Mouse (Mus musculus) CH12.LX (cell line): Measurements from ENCODE around the gene Vps18. TPM values are rescaled to one million over a fixed set of nuclear protein-coding genes. Genes with fewer than 3 reads are reported as not detected.

Experiments used
- DNase-seq: peaks from one replicate; pipeline ENCODE4 v3.0.0-alpha.2; 2013; ENCODE audit errors: extremely low read depth
- H3K27ac ChIP-seq: 2 replicates; pipeline ENCODE4 v1.5.1; 2012; ENCODE audit warnings: low read depth, mild to moderate bottlenecking, control low read depth, moderate library complexity; ENCODE audit not compliant: insufficient read depth
- H3K27me3 ChIP-seq: replicated peaks from 2 replicates; pipeline ENCODE3; 2012; ENCODE audit warnings: inconsistent platforms
- H3K36me3 ChIP-seq, 2 experiments: replicated peaks in 1 of 2; 2 replicates each; pipeline versions ENCODE3 to v1.6.1; 2012; ENCODE audit warnings: inconsistent platforms in 1 of 2, low read length in 1 of 2, mild to moderate bottlenecking in 1 of 2, mixed read lengths in 1 of 2, moderate library complexity in 1 of 2; ENCODE audit not compliant: control insufficient read depth in 1 of 2, insufficient read depth in 1 of 2
- H3K4me1 ChIP-seq, 2 experiments: 2 replicates each; pipeline ENCODE4 v1.6.1; 2012; ENCODE audit warnings: inconsistent platforms in 1 of 2, moderate library complexity in 1 of 2; ENCODE audit not compliant: insufficient read depth in 2 of 2, control insufficient read depth in 1 of 2
- H3K4me2 ChIP-seq: 2 replicates; pipeline ENCODE4 v1.6.1; 2012; ENCODE audit warnings: low read depth, mild to moderate bottlenecking, control low read depth; ENCODE audit not compliant: poor library complexity, insufficient read depth, severe bottlenecking
- H3K4me3 ChIP-seq, 3 experiments: fragments of 150-350 bp in 1 of 3; sonication (generic) in 1 of 3; replicated peaks in 1 of 3; 2 replicates each; pipeline versions ENCODE3 to v1.5.1; 2011 to 2012; ENCODE audit warnings: low read depth in 2 of 3, low read length in 2 of 3, mild to moderate bottlenecking in 2 of 3, moderate library complexity in 2 of 3, control low read depth in 1 of 3, improper control_type of control experiment in 1 of 3, inconsistent platforms in 1 of 3, mixed read lengths in 1 of 3; ENCODE audit not compliant: poor library complexity in 1 of 3
- H3K79me2 ChIP-seq: replicated peaks from 2 replicates; pipeline ENCODE4 v1.6.1; 2012; ENCODE audit warnings: mild to moderate bottlenecking, moderate library complexity; ENCODE audit not compliant: control insufficient read depth, poor library complexity, insufficient read depth, severe bottlenecking; ENCODE audit errors: extremely low read depth
- H3K9ac ChIP-seq: 2 replicates; pipeline ENCODE4 v1.6.1; 2012; ENCODE audit warnings: low read depth, mild to moderate bottlenecking, control low read depth, moderate library complexity; ENCODE audit not compliant: insufficient read depth
- H3K9me3 ChIP-seq: replicated peaks from 2 replicates; pipeline ENCODE3; 2012; ENCODE audit warnings: low read length, inconsistent platforms, mixed read lengths
- BHLHE40 ChIP-seq: IDR thresholded peaks from 2 replicates; pipeline ENCODE4 v1.6.1; 2011; ENCODE audit warnings: mild to moderate bottlenecking, low read depth, low read length, improper control_type of control experiment
- E2F4 ChIP-seq: IDR thresholded peaks from 2 replicates; pipeline ENCODE4 v1.6.1; 2011; ENCODE audit warnings: low read depth, low read length, improper control_type of control experiment; ENCODE audit not compliant: insufficient replicate concordance
- KAT2A ChIP-seq: IDR thresholded peaks from 2 replicates; pipeline ENCODE4 v1.6.1; 2012; ENCODE audit warnings: low read length, improper control_type of control experiment, inconsistent platforms; ENCODE audit not compliant: insufficient replicate concordance
- MAFK ChIP-seq: IDR thresholded peaks from 2 replicates; pipeline ENCODE4 v1.6.1; 2011; ENCODE audit warnings: low read length, improper control_type of control experiment; ENCODE audit not compliant: insufficient replicate concordance
- MAZ ChIP-seq: IDR thresholded peaks from 2 replicates; pipeline ENCODE4 v1.6.1; 2012; ENCODE audit warnings: low read depth, mild to moderate bottlenecking, inconsistent platforms, low read length, improper control_type of control experiment, moderate library complexity
- MEF2A ChIP-seq: IDR thresholded peaks from 2 replicates; pipeline ENCODE4 v1.6.1; 2014; ENCODE audit warnings: low read depth, mild to moderate bottlenecking, inconsistent platforms, low read length, improper control_type of control experiment, borderline replicate concordance
- MYC ChIP-seq: IDR thresholded peaks from 2 replicates; pipeline ENCODE4 v1.6.1; 2011; ENCODE audit warnings: low read depth, mild to moderate bottlenecking, improper control_type of control experiment, low read length
- NRF1 ChIP-seq: IDR thresholded peaks from 2 replicates; pipeline ENCODE4 v1.6.1; 2014; ENCODE audit warnings: low read depth, mild to moderate bottlenecking, inconsistent platforms, low read length, improper control_type of control experiment, moderate library complexity
- POLR2A ChIP-seq: IDR thresholded peaks from 2 replicates; pipeline ENCODE4 v1.6.1; 2011; ENCODE audit warnings: low read depth, mild to moderate bottlenecking, improper control_type of control experiment, low read length
- POLR2AphosphoS2 ChIP-seq: IDR thresholded peaks from 2 replicates; pipeline ENCODE4 v1.6.1; 2011; ENCODE audit warnings: low read depth, low read length, improper control_type of control experiment
- RCOR1 ChIP-seq: conservative IDR thresholded peaks from 2 replicates; pipeline ENCODE4 v1.6.1; 2012; ENCODE audit warnings: low read depth, mild to moderate bottlenecking, inconsistent platforms, low read length, improper control_type of control experiment
- USF1 ChIP-seq: IDR thresholded peaks from 2 replicates; pipeline ENCODE4 v1.6.1; 2014; ENCODE audit warnings: low read depth, mild to moderate bottlenecking, inconsistent platforms, low read length, improper control_type of control experiment
- ZKSCAN1 ChIP-seq: IDR thresholded peaks from 2 replicates; pipeline ENCODE4 v1.6.1; 2012; ENCODE audit warnings: low read depth, inconsistent platforms, low read length, improper control_type of control experiment, borderline replicate concordance
- dilution Hi-C: fragments of 300-500 bp; cut with MboI; formaldehyde crosslinking; loops from 2 replicates; pipeline ENCODE4 v1.14.3; 2020; ENCODE audit warnings: low sequenced_read_pairs; ENCODE audit not compliant: extremely low pct_unique_long_range_greater_than_20kb, extremely low pct_ligation_motif_present
- in situ Hi-C: fragments of 300-500 bp; cut with MboI; formaldehyde crosslinking; loops from 3 replicates; pipeline ENCODE4 v1.14.3; 2019; ENCODE audit warnings: low sequenced_read_pairs, low pct_ligation_motif_present, low pct_unique_long_range_greater_than_20kb, mixed read lengths
- polyA plus RNA-seq: library from polyadenylated mRNA; unstranded; fragments of >175 nt; gene quantifications from 2 replicates; pipeline ENCODE4 v1.2.1, GENCODE M21; 2012; ENCODE audit warnings: low read depth; ENCODE audit not compliant: insufficient read length
- total RNA-seq, 2 experiments: library from RNA; depleted of rRNA; stranded (reverse); fragments of 300-350 nt in 1 of 2; fragments of >200 nt in 1 of 2; gene quantifications; 2 replicates each; pipeline ENCODE4 v1.2.3; 2012 to 2014

The Vps18 gene
- total and polyA plus RNA-seq, 3 experiments: 8.7 to 17.9 (median 15.4) TPM

DNA sequence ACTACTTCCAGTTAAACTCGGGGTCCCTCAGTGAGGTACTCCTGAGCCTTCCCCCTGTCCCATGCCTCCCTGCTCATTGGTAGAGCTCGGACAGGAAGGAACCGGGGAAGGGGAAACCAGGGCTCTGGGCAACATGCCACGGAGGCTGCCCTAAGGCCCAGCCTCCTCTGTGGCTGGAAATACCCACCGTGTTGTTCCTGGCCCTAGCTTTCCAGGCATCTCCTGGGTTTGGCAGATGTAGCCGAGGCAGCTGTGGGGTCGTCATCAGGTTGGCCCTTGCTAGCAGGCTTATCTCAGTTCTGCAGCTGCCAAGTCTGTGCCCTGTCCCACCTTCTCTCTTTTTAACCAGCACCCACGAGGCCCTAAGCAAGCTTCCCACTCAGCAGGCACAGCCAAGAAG lies 32.0 kb downstream of the Vps18 start:
- dilution Hi-C loops: no loop called here
- Histone ChIP-seq H3K9ac (no peak overlapping the region), H3K27me3 (peaks cover 13% of the 10 kb centered on the region), H3K79me2 (no peaks in the 10 kb centered on the region), H3K36me3 (no peaks in the 10 kb centered on the region), H3K4me3 (no peak overlapping the region), H3K27ac (no peak overlapping the region), H3K4me2 (no peak overlapping the region), H3K4me1 (peaks cover 9 to 23% of the 10 kb centered on the region in 2 experiments), H3K9me3 (peaks cover 22% of the 10 kb centered on the region)
- in situ Hi-C loops: no loop called here
- TF ChIP-seq ZKSCAN1 (no peak), E2F4 (no peak), NRF1 (no peak)
- no peak for DNase-seq

- H3K4me1 ChIP-seq: peaks cover 9 to 36% of the 10 kb centered on the region in 2 experiments
- H3K9me3 ChIP-seq: peaks cover 15% of the 10 kb centered on the region
- TF ChIP-seq POLR2AphosphoS2: no peak
- TF ChIP-seq ZKSCAN1: no peak
- TF ChIP-seq KAT2A: no peak
- TF ChIP-seq MAFK: no peak
- no peak for TF ChIP-seq MAZ
- no peak for TF ChIP-seq MYC
- no peak for TF ChIP-seq MEF2A
- TF ChIP-seq BHLHE40: no peak
- no peak for TF ChIP-seq RCOR1
- no peak for TF ChIP-seq POLR2A
- no peak for TF ChIP-seq USF1
- no peak overlapping the region for H3K27ac ChIP-seq
- H3K9ac ChIP-seq: no peak overlapping the region
- peaks cover 26% of the 10 kb centered on the region for H3K27me3 ChIP-seq
- no peak overlapping the region for H3K4me2 ChIP-seq
- dilution Hi-C loops: no loop called here
- in situ Hi-C loops: no loop called here
- H3K4me3 ChIP-seq: no peak overlapping the region
- no peak for DNase-seq
- H3K36me3 ChIP-seq: no peaks in the 10 kb centered on the region
- no peaks in the 10 kb centered on the region for H3K79me2 ChIP-seq
Observed at GRCm38 (mm10) chr2:119321771-119322586, 33.4 kb downstream of the Vps18 start.
